Mouse (Mus musculus): Measurements from ENCODE around the gene Mcoln2. TPM values are rescaled to one million over a fixed set of nuclear protein-coding genes. Genes with fewer than 3 reads are reported as not detected.

Gene Mcoln2
- polyA plus RNA-seq, 1 experiment from 2014 or later: 0.18 TPM

DNA sequence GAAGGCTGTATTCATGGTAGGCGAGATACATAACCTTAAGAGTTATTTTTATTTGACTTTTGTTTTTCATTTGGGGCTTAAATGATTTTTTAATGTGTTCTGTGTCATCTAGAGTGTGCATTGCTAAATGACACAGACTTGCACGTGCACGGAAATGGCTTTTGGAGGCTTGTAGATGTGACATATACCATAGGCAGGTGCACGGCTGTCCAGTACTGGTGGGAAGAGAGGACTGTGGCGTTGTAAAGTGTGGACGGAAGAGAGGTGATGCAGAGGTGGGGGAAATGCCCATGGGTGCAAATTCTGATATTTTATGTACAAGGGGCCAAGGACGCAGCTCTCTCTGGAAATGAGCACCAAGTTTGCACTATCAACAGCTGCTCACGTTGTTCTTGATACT lies 2.1 kb downstream of the Mcoln2 start:
- Histone ChIP-seq H3K27me3 (ENCODE audit: control insufficient read depth, insufficient read depth, low read depth, low read length) (peaks cover 18% of the 10 kb centered on the region), H3K9me3 (replicated peaks; ENCODE audit: control insufficient read depth, low read length, poor library complexity, severe bottlenecking) (no peaks in the 10 kb centered on the region), H3K4me1 (ENCODE audit: control insufficient read depth, insufficient read depth, low read length) (peaks cover 14% of the 10 kb centered on the region), H3K4me3 (ENCODE audit: low read depth, low read length) (no peak overlapping the region), H3K9ac (ENCODE audit: low read depth, low read length) (no peak overlapping the region), H3K36me3 (ENCODE audit: control insufficient read depth, insufficient read depth, low read length) (no peaks in the 10 kb centered on the region), H3K4me2 (ENCODE audit: low read length) (no peak overlapping the region), H3K27ac (ENCODE audit: low read length) (no peak overlapping the region)
- 93% methylated on average over 8 of the region's 8 CpGs for WGBS
- no peak for ATAC-seq

DNA sequence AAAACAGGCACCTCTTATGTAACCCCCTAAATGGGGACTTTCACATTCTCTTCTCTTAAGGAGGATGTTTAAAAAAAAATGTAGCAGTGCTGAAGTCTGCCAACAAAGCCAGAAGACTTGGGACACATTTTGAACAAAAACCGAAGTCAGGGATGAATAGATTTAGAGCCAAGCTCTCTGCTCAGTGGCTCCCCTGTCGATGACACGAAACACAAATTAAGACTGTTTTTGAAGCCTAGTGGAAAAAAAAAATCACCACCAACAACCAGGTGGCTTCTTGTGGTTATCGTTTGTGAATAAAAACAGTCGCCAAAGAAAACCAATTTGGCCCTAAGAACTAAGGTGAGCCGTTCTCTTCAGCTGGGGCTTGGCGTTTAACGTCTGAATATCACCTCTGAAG lies 2.7 kb downstream of the Mcoln2 start:
- H3K4me2 ChIP-seq (ENCODE audit: low read length): no peak overlapping the region
- no peak for ATAC-seq
- H3K36me3 ChIP-seq (ENCODE audit: control insufficient read depth, insufficient read depth, low read length): no peaks in the 10 kb centered on the region
- no peaks in the 10 kb centered on the region for H3K9me3 ChIP-seq (replicated peaks; ENCODE audit: control insufficient read depth, low read length, poor library complexity, severe bottlenecking)
- no peak overlapping the region for H3K9ac ChIP-seq (ENCODE audit: low read depth, low read length)
- H3K4me3 ChIP-seq (ENCODE audit: low read depth, low read length): no peak overlapping the region
- 87% methylated on average over 8 of the region's 8 CpGs for WGBS
- peaks cover 18% of the 10 kb centered on the region for H3K27me3 ChIP-seq (ENCODE audit: control insufficient read depth, insufficient read depth, low read depth, low read length)
- H3K4me1 ChIP-seq (ENCODE audit: control insufficient read depth, insufficient read depth, low read length): peaks cover 14% of the 10 kb centered on the region
- no peak overlapping the region for H3K27ac ChIP-seq (ENCODE audit: low read length)

DNA sequence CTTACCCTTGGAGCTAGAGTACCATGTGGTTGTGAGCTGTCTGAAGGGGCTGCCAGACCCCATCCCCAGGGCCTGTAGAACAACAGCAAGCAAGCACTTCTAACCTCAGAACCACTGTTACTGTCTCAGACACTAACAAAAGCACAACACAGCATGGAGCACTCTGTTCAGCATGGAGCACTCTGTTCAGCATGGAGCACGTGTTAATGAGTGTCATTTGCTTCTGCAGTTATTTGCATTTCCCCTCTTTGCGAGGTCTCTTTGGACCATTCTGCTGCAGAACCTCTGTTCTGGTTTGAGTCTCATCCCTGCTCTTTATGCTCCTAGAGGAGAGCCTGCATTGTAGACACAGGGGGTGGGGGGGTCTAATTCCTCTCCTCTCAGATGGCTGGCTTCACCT lies 3.3 kb downstream of the Mcoln2 start:
- Histone ChIP-seq H3K4me2 (ENCODE audit: low read length) (no peak overlapping the region), H3K27me3 (ENCODE audit: control insufficient read depth, insufficient read depth, low read depth, low read length) (peaks cover 18% of the 10 kb centered on the region), H3K27ac (ENCODE audit: low read length) (no peak overlapping the region), H3K4me3 (ENCODE audit: low read depth, low read length) (no peak overlapping the region), H3K4me1 (ENCODE audit: control insufficient read depth, insufficient read depth, low read length) (peaks cover 14% of the 10 kb centered on the region), H3K9me3 (replicated peaks; ENCODE audit: control insufficient read depth, low read length, poor library complexity, severe bottlenecking) (no peaks in the 10 kb centered on the region), H3K9ac (ENCODE audit: low read depth, low read length) (no peak overlapping the region), H3K36me3 (ENCODE audit: control insufficient read depth, insufficient read depth, low read length) (no peaks in the 10 kb centered on the region)
- ATAC-seq: no peak
- WGBS: 84% methylated on average over 2 of the region's 2 CpGs

DNA sequence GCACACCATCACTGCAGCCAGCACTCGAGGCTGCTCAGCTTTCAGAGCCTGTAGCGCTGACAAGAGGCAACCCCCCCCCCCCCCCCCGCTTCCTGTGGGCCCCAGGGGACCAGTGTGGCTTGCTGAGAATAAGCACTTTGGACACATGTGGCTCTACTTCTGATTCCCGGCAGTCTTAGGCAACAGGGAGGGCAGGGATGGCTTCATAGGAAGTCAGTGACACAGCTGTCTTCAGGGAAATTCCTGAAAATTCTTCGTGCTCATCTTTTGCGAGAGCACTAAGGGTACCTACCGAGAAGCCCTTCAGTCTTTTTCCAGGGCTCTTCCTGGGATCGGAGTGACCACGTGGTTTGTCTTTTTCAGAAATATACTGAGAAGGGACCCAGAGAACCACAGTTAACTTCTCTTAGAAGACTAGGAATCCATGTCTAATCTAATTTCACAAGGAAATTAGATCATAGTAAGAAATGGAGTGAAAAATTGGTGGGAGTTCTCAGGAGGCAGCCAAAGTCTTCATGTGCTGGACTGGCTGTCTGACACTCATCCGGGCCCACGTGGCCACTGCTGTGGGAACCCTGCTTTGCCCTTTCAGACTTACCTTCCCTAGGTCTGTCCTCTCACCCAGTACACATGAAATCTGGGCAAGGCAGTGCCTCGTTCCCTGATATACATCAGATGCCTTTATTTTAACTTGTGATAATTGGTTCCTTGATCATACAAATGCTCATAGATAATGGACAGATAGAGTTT lies 4.4 kb downstream of the Mcoln2 start:
- peaks cover 18% of the 10 kb centered on the region for H3K27me3 ChIP-seq (ENCODE audit: control insufficient read depth, insufficient read depth, low read depth, low read length)
- H3K4me2 ChIP-seq (ENCODE audit: low read length): peak overlapping the region; percentile 31
- H3K9ac ChIP-seq (ENCODE audit: low read depth, low read length): no peak overlapping the region
- H3K27ac ChIP-seq (ENCODE audit: low read length): no peak overlapping the region
- no peak overlapping the region for H3K4me3 ChIP-seq (ENCODE audit: low read depth, low read length)
- 26% methylated on average over 12 of the region's 12 CpGs for WGBS
- H3K36me3 ChIP-seq (ENCODE audit: control insufficient read depth, insufficient read depth, low read length): no peaks in the 10 kb centered on the region
- H3K4me1 ChIP-seq (ENCODE audit: control insufficient read depth, insufficient read depth, low read length): peaks cover 14% of the 10 kb centered on the region
- ATAC-seq: no peak
- H3K9me3 ChIP-seq (replicated peaks; ENCODE audit: control insufficient read depth, low read length, poor library complexity, severe bottlenecking): no peaks in the 10 kb centered on the region

DNA sequence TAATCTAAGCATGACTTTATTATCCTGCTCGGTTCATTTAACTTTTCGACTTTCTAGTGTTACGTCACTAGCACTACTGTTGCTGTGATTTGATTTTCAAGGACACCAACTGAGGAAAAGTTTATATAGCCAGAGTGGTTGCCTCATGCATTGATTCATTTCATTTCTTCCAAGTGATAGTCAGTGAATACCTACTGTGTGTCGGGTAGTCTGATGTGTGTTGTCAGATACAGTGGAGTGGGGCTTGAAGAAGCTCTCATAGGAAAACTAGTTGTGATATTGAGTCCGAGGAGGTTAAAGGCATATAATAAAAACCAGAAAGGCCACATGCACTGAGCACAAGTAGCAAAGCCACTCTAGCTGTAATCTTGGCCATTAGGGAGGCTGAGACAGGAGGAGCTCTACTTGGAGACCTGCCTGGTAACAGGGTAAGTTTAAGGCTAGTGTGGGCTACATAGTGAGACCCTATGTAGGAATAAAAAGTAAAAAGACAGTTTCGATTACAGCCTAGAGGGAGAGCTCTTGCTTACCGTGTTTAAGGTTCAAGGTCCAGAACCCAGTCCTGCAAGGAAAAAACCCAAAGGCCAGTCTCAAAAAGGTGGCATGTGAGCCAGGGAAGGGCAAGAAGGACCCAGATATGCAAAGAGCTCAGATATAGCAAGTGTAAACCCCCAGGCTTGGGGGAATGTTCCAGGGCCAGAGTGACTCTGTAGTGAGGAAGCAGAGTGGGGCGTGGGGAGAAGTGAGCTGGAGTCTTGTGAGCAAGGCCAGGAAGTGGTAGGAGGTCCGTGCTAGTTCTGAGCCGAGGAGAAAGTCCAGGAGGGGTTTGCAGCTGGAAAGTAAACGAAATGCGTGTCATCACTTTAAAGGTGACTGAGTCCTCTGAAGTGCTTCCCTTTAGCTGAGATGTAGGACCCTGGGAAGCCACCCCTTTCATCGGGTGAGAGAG lies 6.3 kb downstream of the Mcoln2 start:
- peaks cover 12% of the 10 kb centered on the region for H3K27me3 ChIP-seq (ENCODE audit: control insufficient read depth, insufficient read depth, low read depth, low read length)

DNA sequence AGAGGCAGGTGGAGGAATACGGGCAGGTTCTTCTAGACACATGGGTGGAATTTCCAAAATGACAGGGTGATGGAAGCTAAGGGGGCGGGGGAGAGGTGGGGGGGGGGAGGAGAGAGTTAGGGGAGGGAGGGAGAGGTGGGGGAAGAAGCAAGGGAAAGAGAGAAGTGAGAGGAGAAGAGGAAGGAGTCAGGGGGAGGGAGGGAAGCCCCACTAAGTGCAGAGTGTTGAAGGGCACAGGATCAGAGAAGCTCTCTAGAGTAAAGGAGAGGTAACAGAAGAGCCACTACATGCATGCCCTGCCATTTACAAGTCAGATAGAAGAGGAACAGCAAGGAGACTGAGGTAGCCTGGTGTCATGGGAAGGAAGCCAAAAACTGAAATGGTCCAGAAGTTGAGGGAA lies 7.2 kb downstream of the Mcoln2 start:
- H3K4me1 ChIP-seq (ENCODE audit: control insufficient read depth, insufficient read depth, low read length): 0 out of 2 replicates have a peak, but pooled peaks cover 6% of the 10 kb centered on the region
- no peaks in the 10 kb centered on the region for H3K36me3 ChIP-seq (ENCODE audit: control insufficient read depth, insufficient read depth, low read length)
- H3K9me3 ChIP-seq (replicated peaks; ENCODE audit: control insufficient read depth, low read length, poor library complexity, severe bottlenecking): no peaks in the 10 kb centered on the region
- no peak for ATAC-seq
- H3K27ac ChIP-seq (ENCODE audit: low read length): no peak overlapping the region
- H3K4me3 ChIP-seq (ENCODE audit: low read depth, low read length): no peak overlapping the region
- H3K4me2 ChIP-seq (ENCODE audit: low read length): no peak overlapping the region
- H3K9ac ChIP-seq (ENCODE audit: low read depth, low read length): no peak overlapping the region
- peaks cover 3% of the 10 kb centered on the region; the same call in 1 of the 2 replicates for H3K27me3 ChIP-seq (ENCODE audit: control insufficient read depth, insufficient read depth, low read depth, low read length)
- WGBS: 85% methylated on average over 2 of the region's 2 CpGs

More for the DNA sequence above, 6.3 kb downstream of the Mcoln2 start:
- ATAC-seq: no peak
- Histone ChIP-seq H3K9me3 (replicated peaks; ENCODE audit: control insufficient read depth, low read length, poor library complexity, severe bottlenecking) (no peaks in the 10 kb centered on the region), H3K4me3 (ENCODE audit: low read depth, low read length) (no peak overlapping the region), H3K4me1 (ENCODE audit: control insufficient read depth, insufficient read depth, low read length) (0 out of 2 replicates have a peak, but pooled peaks cover 6% of the 10 kb centered on the region), H3K27ac (ENCODE audit: low read length) (no peak overlapping the region), H3K9ac (ENCODE audit: low read depth, low read length) (no peak overlapping the region), H3K36me3 (ENCODE audit: control insufficient read depth, insufficient read depth, low read length) (no peaks in the 10 kb centered on the region), H3K4me2 (ENCODE audit: low read length) (no peak overlapping the region)
- WGBS: 82% methylated on average over 13 of the region's 13 CpGs

DNA sequence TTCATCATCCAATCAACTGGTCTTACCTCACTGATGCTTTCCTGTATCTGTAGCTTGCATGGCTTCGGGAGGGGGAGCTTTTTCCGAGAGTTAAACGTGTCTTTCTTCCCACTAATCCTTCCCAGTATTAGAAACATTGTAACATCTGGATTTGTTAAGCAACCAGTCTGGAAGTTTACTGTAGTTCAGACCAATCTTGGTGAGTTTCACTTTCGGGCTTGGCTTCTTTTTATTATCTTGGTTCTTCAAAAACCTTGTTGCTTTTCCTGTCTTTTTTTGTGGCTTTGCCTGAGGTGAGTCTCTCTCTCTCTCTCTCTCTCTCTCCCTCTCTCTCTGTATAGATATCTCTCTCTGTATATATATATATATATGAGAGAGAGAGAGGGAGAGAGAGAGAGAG lies 8.4 kb downstream of the Mcoln2 start:
- Histone ChIP-seq H3K4me2 (ENCODE audit: low read length) (no peak overlapping the region), H3K9me3 (replicated peaks; ENCODE audit: control insufficient read depth, low read length, poor library complexity, severe bottlenecking) (no peaks in the 10 kb centered on the region), H3K27ac (ENCODE audit: low read length) (no peak overlapping the region), H3K4me3 (ENCODE audit: low read depth, low read length) (no peak overlapping the region), H3K4me1 (ENCODE audit: control insufficient read depth, insufficient read depth, low read length) (0 out of 2 replicates have a peak, but pooled peaks cover 6% of the 10 kb centered on the region), H3K36me3 (ENCODE audit: control insufficient read depth, insufficient read depth, low read length) (no peaks in the 10 kb centered on the region), H3K27me3 (ENCODE audit: control insufficient read depth, insufficient read depth, low read depth, low read length) (no peaks in the 10 kb centered on the region), H3K9ac (ENCODE audit: low read depth, low read length) (no peak overlapping the region)
- no peak for ATAC-seq
- 76% methylated on average over 4 of the region's 4 CpGs for WGBS

DNA sequence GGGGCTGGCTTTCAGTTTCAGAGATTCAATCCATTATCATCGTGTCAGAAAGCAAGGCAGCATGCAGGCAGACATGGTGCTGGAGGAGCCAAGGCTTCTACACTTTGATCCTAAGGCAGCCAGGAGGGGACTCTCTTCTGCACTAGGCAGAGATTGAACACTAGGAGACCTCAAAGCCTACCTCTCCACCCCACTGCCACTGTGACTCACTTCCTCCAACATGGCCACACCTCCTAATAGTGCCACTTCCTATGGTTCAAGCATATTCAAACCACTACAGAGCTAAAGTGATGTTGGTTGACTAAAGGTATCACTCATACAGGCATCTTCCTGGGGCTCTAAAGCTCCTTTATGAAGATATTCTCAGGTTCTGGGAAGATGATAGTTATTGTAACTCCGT lies 9.7 kb downstream of the Mcoln2 start:
- no peak for ATAC-seq
- H3K9me3 ChIP-seq (replicated peaks; ENCODE audit: control insufficient read depth, low read length, poor library complexity, severe bottlenecking): no peaks in the 10 kb centered on the region
- no peak overlapping the region for H3K27ac ChIP-seq (ENCODE audit: low read length)
- WGBS: 89% methylated on average over 2 of the region's 2 CpGs
- H3K27me3 ChIP-seq (ENCODE audit: control insufficient read depth, insufficient read depth, low read depth, low read length): no peaks in the 10 kb centered on the region
- no peaks in the 10 kb centered on the region for H3K4me1 ChIP-seq (ENCODE audit: control insufficient read depth, insufficient read depth, low read length)
- no peaks in the 10 kb centered on the region for H3K36me3 ChIP-seq (ENCODE audit: control insufficient read depth, insufficient read depth, low read length)
- no peak overlapping the region for H3K4me3 ChIP-seq (ENCODE audit: low read depth, low read length)
- no peak overlapping the region for H3K9ac ChIP-seq (ENCODE audit: low read depth, low read length)
- no peak overlapping the region for H3K4me2 ChIP-seq (ENCODE audit: low read length)

DNA sequence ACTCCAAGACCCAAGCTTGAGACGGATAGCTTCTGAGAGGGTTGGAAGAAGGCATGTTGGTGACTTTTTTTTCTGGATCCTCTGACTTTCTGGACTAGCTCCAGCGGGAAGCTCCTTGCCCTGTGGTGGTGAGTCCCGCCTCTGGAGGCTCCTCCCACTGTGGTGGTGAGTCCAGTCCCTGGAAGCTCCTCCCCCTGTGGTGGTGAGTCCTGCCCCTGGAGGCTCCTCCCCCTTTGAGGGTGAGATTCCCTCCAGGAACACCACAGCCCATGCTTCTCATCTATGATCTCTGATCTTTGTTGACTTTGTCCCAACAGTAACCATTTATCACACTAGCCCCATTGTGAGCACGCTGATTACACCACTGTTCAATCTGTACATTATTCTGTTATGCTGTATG lies 12.6 kb downstream of the Mcoln2 start:
- H3K36me3 ChIP-seq (ENCODE audit: control insufficient read depth, insufficient read depth, low read length): no peaks in the 10 kb centered on the region
- no peaks in the 10 kb centered on the region for H3K9me3 ChIP-seq (replicated peaks; ENCODE audit: control insufficient read depth, low read length, poor library complexity, severe bottlenecking)
- H3K4me3 ChIP-seq (ENCODE audit: low read depth, low read length): no peak overlapping the region
- no peak overlapping the region for H3K4me2 ChIP-seq (ENCODE audit: low read length)
- no peaks in the 10 kb centered on the region for H3K4me1 ChIP-seq (ENCODE audit: control insufficient read depth, insufficient read depth, low read length)
- no peak for ATAC-seq
- H3K9ac ChIP-seq (ENCODE audit: low read depth, low read length): no peak overlapping the region
- H3K27ac ChIP-seq (ENCODE audit: low read length): no peak overlapping the region
- H3K27me3 ChIP-seq (ENCODE audit: control insufficient read depth, insufficient read depth, low read depth, low read length): no peaks in the 10 kb centered on the region
- 74% methylated on average over 4 of the region's 4 CpGs for WGBS

Data from midbrain, embryonic 16.5 days (tissue).